Mouse (Mus musculus) brown adipose tissue, adult 24 weeks (tissue): ENCODE results near the gene Gabarapl2. TPM values are rescaled to one million over a fixed set of nuclear protein-coding genes. Genes with fewer than 3 reads are reported as not detected.

Experiments
- H3K27ac ChIP-seq: fragments of 200-500 bp; replicated peaks from 2 replicates; pipeline ENCODE4 v1.5.1; 2012; ENCODE audit warnings: low read depth, mild to moderate bottlenecking, low read length
- H3K4me1 ChIP-seq: fragments of 200-500 bp; 2 replicates; pipeline ENCODE4 v1.6.1; 2012; ENCODE audit warnings: low read length, mixed read lengths; ENCODE audit not compliant: control insufficient read depth, insufficient read depth, insufficient read length
- H3K4me3 ChIP-seq: fragments of 200-500 bp; 2 replicates; pipeline ENCODE4 v1.5.1; 2012; ENCODE audit warnings: low read depth, mild to moderate bottlenecking, low read length, moderate library complexity; ENCODE audit not compliant: insufficient read depth
- polyA plus RNA-seq: library from polyadenylated mRNA; stranded (reverse); fragments of >200 nt; gene quantifications from 2 replicates; pipeline ENCODE4 v1.2.4, GENCODE M21; 2012; ENCODE audit not compliant: missing spikeins, insufficient read depth, insufficient read length

Gene Gabarapl2
- polyA plus RNA-seq, 1 experiment = 142 TPM

DNA sequence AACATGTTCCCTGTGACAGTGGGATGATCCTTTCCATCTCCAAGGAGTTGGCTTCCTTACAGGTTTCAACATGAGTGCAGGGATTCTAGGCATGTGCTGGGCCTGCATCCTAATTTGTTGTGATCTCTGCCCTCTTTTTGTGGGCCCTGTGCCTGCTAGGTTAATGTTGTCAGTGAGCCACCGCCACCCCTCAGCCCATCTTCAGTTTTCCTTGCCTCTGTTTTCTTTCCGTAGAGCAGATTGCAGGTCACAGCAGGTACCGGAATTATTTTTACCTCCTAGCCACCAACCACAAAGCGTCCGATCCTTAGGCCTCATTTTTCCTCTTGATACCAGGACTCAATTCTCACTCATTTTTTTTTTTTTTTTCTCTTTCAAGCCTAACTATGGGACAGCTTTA lies 11.4 kb downstream of the Gabarapl2 start:
- H3K27ac ChIP-seq = no peak overlapping the region
- H3K4me3 ChIP-seq = no peak overlapping the region
- no peaks in the 10 kb centered on the region for H3K4me1 ChIP-seq

DNA sequence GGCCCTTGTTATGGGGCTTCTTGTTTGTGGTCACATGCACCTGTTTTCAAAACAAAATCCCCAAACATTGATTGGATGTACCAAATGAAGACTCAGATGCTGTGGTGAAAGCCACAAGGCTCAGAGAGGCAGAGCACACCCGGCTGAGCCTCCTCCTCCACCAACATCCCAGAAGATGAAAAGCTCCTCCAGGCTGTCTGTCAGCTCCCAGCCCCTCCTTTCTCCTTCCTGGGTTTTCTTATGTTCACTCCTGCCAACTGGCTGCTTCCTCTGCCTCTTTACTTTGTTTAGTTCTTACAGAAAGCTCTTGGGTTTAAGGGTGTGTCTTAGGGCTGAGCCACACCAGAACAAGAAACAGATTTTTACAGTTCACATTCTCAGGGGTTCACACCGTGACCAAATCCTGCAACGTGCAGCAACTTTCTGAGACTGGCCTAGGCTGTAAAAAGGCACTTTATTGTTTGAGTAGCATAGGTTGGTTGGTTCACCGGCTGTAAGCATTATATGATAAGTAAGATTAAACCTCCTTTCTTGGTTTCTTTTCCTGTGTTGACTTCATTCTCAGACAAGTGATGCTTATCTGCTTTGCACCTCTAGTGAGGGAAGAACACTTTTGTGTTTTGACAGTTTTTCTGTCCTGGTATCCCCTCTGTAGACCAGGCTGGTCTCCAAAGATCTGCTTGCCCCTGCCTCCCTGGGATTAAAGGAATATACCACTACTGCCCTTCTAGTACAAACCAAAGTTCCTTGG lies 14.5 kb downstream of the Gabarapl2 start:
- Histone ChIP-seq H3K4me1 (no peaks in the 10 kb centered on the region), H3K27ac (no peak overlapping the region), H3K4me3 (no peak overlapping the region)

DNA sequence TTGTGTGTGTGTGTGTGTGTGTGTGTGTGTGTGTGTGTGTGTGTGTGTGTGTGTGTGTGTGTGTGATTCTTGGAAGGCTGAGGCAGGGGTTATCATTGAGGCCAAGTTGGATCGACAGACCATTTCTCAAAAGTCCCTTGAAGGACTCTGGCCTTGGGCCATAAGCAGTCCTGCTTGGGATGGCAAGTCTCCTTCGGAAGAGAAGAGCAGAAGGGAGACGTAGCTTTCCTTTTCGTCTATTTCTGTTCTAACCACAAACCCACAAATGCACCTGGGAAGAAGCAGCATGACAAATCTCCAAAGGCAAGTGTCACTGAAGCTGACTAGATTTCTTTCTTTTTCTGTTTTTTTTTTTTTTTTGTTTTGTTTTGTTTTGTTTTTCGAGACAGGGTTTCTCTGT lies 15.4 kb downstream of the Gabarapl2 start:
- Histone ChIP-seq H3K4me3 (no peak overlapping the region), H3K27ac (no peak overlapping the region), H3K4me1 (no peaks in the 10 kb centered on the region)

DNA sequence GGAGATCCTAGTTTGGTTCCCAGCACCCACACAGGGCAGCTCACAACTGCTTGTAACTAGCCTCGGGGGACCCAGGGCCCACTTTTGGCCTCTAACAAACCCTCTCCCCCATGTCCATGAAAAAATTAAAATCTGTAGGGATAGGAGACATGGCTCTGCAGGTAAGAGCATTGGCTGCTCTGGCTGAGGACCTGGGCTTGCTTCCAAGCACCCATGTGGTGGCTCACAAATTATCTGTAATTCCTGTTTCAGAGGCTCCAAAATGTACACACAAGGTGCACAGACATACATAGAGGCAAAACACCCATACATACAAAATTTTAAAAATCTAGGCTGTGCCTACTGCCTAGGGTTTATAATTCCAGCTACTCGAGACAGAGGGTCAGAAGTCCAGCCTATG lies 16.7 kb downstream of the Gabarapl2 start:
- H3K4me3 ChIP-seq = no peak overlapping the region
- no peaks in the 10 kb centered on the region for H3K4me1 ChIP-seq
- no peak overlapping the region for H3K27ac ChIP-seq

DNA sequence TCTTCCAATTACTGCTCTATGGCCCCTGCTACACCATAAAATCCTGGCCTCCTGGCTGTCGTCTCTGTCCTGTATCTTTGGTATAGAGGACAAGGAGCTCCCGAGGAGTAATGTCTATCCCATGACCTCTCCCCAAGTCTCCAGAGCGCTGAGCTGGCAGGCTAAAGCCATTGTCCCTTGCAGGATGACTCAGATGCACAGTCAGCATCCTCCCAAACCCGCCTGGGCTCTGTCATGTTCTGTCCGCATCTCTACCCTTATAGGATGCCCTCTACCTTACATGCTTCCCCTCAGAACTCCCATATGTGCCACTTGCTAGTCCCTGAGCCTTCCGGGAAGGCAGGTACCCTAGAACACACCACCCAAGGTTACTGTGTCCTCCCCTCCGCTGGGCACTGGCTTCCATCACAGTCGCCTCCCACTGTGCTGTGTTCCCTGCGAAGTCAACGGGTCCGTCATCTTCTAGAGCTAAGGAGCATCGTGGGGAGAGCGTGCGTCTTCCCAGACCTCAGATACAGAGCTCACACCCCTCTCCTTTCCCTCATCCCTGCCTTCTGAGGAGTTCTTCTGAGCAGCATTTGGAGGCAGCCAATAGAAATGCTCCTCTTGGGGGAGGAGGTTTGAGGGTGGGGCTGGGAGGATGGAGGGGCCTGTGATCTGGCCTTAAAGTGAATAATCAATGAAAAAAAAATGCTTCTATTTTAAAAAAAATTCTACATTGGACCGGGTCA lies 20.3 kb downstream of the Gabarapl2 start:
- H3K4me1 ChIP-seq = no peaks in the 10 kb centered on the region
- no peak overlapping the region for H3K4me3 ChIP-seq
- no peak overlapping the region for H3K27ac ChIP-seq

DNA sequence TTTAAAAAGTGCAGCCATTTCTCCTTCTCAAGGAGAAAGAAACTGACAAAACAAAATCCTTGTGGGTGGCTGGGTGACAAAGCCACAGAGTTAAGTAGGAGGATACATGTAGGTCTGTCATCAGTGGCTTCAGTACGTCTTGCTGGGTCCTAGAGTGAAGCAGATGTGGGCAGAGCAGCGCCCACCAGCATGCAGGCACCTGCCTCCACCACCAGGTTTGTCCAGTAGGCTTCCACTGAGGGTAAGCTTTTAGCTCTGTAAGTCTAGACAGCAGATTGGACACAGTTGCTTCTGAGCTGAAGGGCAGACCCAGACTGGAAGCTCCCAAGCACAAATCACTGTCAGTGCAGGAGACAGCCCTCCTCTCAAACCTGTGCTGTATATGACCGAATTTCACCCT lies 20.8 kb downstream of the Gabarapl2 start:
- no peak overlapping the region for H3K27ac ChIP-seq

DNA sequence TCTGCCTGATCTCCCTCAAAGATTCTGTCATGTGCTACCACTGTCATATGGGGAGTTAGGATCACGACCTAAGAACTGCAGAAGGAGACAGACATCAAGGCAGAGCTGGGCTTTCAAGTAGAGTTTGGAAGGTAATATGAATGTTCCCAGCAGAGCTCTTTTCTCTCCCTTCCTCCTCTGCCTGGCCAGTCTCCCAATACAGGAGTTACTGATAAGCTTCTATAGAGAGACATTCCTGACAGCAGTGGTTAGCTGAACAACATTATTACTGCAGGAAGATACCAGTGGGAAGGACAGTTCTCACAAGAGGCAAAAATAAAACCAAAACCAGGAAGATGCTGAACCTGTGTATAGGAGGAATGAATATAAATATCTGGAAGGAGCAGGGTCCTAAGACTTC lies 22.1 kb downstream of the Gabarapl2 start:
- Histone ChIP-seq H3K27ac (no peak overlapping the region), H3K4me1 (no peaks in the 10 kb centered on the region), H3K4me3 (no peak overlapping the region)

More for the DNA sequence above, 20.8 kb downstream of the Gabarapl2 start:
- Histone ChIP-seq H3K4me3 (no peak overlapping the region), H3K4me1 (no peaks in the 10 kb centered on the region)

DNA sequence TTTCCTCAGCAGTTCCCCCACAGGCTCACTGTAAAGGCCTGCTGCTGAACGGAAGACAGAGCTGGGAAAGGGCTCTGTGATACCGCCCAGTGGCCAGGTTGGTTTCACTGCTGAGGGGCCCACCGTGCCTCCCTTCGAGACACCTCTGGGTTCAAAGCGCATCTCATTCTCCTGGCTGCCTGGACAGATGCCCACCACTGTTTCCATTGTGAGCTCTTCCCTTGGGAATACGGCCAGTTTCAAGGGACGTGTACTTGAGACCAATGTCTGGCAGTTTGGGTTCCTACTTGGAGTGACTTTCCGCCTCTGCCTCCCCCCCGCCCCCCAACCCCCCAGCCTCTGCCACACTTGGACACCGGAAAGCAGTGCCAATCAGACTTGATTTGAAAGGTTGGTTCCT lies 22.6 kb downstream of the Gabarapl2 start:
- no peaks in the 10 kb centered on the region for H3K4me1 ChIP-seq
- no peak overlapping the region for H3K4me3 ChIP-seq
- H3K27ac ChIP-seq = no peak overlapping the region

DNA sequence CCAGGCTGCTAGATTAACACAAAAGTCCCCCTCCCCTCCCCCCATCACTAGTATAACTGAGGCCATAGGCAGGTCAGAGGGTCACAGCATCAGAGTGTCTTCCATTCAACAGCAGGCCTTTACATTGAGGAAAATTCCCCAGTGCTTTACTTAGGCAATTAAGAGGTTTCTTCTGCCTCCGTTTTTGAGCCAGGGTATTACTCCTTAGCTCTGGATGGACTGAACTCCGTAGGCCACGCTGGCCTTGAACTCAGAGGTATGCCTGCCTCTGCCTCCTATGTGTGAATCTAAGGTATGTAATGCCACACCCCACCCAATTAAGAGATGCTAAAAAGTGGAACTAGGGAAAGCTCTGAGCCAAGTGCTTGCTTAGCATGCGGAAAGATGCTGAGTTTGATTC lies 23.0 kb downstream of the Gabarapl2 start:
- H3K4me3 ChIP-seq = no peak overlapping the region
- no peak overlapping the region for H3K27ac ChIP-seq
- H3K4me1 ChIP-seq = no peaks in the 10 kb centered on the region

DNA sequence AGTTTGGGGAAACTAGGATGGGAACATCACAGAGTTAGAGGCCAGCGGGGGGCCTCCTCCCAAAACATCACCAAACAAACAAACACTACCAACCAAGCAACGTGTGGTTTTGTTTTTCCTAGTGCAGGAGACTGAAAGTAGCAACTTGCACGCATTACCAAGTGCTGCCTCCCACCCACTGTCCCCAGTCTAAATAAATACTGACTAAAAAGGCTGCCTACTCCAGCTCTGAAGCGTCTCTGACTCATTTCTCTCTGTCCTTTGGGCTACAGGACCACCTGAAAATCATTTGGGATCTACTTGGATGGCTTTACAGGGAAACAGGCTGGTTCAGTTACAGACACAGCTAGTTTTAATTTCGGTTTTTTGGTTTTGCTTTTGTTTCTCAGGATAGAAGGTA lies 23.8 kb downstream of the Gabarapl2 start:
- Histone ChIP-seq H3K27ac (no peak overlapping the region), H3K4me3 (no peak overlapping the region), H3K4me1 (no peaks in the 10 kb centered on the region)

DNA sequence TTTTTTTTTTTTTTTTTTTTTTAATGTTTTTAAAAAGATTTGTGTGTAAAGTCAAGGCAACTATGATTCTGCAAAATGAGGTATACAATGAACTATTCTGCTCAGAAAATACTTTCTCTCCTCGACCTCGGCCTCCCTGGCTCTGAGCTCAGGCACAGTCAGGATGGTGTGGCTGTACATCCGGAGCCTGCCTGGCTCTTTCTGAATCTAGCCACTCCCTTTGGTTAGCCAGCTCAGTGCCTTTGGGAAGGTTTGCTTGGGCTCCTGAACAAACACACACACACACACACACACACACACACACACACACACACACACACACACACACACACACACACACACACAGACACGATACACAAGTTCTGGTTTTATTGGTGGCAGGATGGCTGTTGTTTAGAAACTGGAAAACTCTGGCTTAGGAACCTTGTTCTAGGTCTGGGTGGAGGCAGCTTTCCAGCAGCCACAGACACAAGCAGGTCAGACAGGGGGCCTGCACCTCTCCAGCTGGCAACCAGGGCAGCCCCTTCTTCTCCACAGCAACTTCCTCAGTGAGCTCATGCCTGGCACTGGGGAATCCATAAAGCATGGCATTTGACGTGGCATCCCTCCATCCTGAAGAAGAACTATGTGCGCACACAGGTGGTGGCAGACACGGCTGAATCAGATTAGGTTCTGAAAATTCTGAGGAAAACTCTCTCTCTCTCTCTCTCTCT lies 24.5 kb downstream of the Gabarapl2 start:
- H3K27ac ChIP-seq = no peak overlapping the region
- no peak overlapping the region for H3K4me3 ChIP-seq
- no peaks in the 10 kb centered on the region for H3K4me1 ChIP-seq

DNA sequence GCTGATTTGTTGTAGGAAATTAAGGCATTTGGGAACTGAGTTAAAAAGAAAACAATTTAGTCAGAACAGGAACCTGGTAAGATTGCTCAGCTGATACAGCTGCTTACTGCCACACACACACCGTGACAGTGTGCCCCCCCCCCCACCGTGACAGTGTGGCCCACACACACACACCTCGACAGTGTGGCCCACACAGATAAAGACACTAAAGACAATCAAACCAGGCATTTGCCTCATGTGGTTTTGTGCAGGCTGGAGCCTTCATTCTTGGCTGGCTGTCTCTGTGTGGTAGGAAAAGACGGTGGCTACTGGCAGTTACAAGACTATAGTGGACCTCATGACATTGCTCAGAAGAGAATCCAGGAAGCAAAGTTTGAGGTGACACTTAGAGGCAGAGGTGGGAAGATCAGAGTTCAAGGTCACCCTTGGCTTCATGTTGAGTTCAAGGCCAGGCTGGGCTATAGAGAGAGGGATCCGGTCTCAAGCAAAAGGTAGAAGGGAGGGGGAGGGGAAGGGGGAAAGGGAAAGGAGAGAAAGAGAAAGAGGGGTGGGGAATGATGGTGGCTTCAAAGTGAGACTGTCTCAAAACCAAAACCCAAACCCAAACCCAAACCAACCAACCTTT lies 26.9 kb downstream of the Gabarapl2 start:
- Histone ChIP-seq H3K4me3 (no peak overlapping the region), H3K27ac (no peak overlapping the region), H3K4me1 (no peaks in the 10 kb centered on the region)

DNA sequence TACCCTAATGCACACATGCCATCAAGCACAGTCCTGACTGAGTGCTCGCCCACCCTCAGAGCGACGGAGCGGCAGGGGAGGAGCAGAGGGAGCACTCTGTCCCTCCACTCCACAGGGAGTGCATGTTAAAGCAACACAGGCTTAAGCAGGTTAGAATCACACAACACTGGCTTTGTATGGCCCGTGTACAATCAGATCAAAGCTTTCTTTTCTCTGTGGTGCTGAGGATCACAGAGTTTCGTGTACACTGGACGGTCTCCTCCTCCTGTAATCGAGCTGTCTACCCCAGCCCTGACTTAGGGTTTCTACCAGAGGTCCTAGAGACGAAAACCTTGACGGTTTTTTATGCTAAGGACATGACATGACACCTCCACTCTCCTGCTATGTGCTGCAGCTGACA lies 28.0 kb downstream of the Gabarapl2 start:
- no peak overlapping the region for H3K27ac ChIP-seq
- H3K4me1 ChIP-seq = no peaks in the 10 kb centered on the region
- H3K4me3 ChIP-seq = no peak overlapping the region

DNA sequence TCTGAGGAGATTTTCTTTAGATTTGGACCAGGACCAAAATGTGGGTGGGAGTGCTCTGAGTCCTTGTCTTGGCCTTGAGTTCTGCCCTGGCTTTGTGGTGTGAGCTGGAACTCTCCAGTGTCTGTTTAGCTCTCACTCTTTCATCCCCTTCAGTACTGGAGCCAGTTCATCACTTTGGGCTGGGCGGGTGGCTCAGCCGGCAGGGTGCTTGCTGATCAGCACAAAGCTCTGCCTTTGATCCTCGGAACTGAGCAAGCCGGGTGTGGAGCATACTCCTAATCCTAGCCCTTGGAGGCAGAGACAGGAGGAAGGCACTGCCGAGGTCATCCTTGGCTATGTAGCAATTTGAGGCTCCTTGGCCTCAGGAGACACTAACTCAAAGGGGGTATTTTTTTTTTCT lies 28.5 kb downstream of the Gabarapl2 start:
- Histone ChIP-seq H3K27ac (no peak overlapping the region), H3K4me3 (no peak overlapping the region), H3K4me1 (no peaks in the 10 kb centered on the region)

DNA sequence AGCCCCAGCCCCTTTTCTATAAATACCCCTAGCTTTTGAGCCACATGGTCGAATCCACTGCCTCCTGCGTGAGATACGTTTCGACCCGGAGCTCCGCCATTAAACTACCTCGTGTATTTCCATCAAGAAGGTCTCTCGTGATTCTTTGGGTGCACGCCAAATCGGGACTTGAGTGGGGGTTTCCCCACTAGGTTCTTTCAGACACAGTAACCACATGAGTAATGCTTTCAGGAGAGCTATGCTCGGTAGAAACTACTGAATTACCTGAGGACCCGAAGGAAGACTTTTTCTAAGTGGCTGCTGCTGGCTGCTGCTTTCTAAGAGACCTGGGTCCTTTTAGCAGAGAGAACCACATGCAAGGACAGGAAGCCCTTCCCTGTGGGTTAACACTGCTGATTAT lies 33.6 kb downstream of the Gabarapl2 start:
- Histone ChIP-seq H3K4me1 (no peaks in the 10 kb centered on the region), H3K4me3 (no peak overlapping the region), H3K27ac (no peak overlapping the region)
